Mouse (Mus musculus): ENCODE measurements at regions not wholly inside any gene's neighbourhood (a gene's known extent, or its start where the extent isn't known, plus 50 kb on each side); places are given as distances from the start of the nearest gene placed in this dataset.

GRCm38 (mm10) chr17:9870237-9870636 lies 200.7 kb upstream of the Pabpc6 start:
- WGBS: 64% methylated on average over 3 of the region's 3 CpGs
- no peak for ATAC-seq (ENCODE audit: insufficient number of reproducible peaks, insufficient read depth, low FRiP score, low read depth)

GRCm38 (mm10) chr17:9868747-9869281 lies 199.3 kb upstream of the Pabpc6 start:
- no peak for ATAC-seq (ENCODE audit: insufficient number of reproducible peaks, insufficient read depth, low FRiP score, low read depth)
- H3K4me2 ChIP-seq (ENCODE audit: low read length): no peak overlapping the region
- H3K27ac ChIP-seq (replicated peaks in 1 of 2; ENCODE audit: control insufficient read depth in 1 of 2, insufficient read depth in 1 of 2, low read depth in 2 of 2, low read length in 2 of 2): no peak overlapping the region
- no peak overlapping the region for H3K9ac ChIP-seq (ENCODE audit: low read length)
- no peak overlapping the region for H3K4me3 ChIP-seq (ENCODE audit: control insufficient read depth in 1 of 2, insufficient read depth in 1 of 2, low read depth in 1 of 2, low read length in 2 of 2)
- H3K36me3 ChIP-seq (ENCODE audit: control insufficient read depth, insufficient read depth, low read length): no peaks in the 10 kb centered on the region
- H3K4me1 ChIP-seq (ENCODE audit: control insufficient read depth in 2 of 2, insufficient read depth in 2 of 2, low read length in 2 of 2): peaks cover 13 to 22% of the 10 kb centered on the region in 2 experiments
- 77% methylated on average over 11 of the region's 11 CpGs for WGBS
- H3K9me3 ChIP-seq (ENCODE audit: control insufficient read depth, low read length): no peaks in the 10 kb centered on the region
- H3K27me3 ChIP-seq (ENCODE audit: control insufficient read depth, insufficient read depth, low read length): no peaks in the 10 kb centered on the region

More at GRCm38 (mm10) chr17:9870237-9870636, 200.7 kb upstream of the Pabpc6 start:
- H3K36me3 ChIP-seq (ENCODE audit: control insufficient read depth, insufficient read depth, low read length): no peaks in the 10 kb centered on the region
- no peaks in the 10 kb centered on the region for H3K27me3 ChIP-seq (ENCODE audit: control insufficient read depth, insufficient read depth, low read length)
- H3K9ac ChIP-seq (ENCODE audit: low read length): no peak overlapping the region
- no peak overlapping the region for H3K4me3 ChIP-seq (ENCODE audit: control insufficient read depth in 1 of 2, insufficient read depth in 1 of 2, low read depth in 1 of 2, low read length in 2 of 2)
- no peak overlapping the region for H3K27ac ChIP-seq (replicated peaks in 1 of 2; ENCODE audit: control insufficient read depth in 1 of 2, insufficient read depth in 1 of 2, low read depth in 2 of 2, low read length in 2 of 2)
- H3K9me3 ChIP-seq (ENCODE audit: control insufficient read depth, low read length): no peaks in the 10 kb centered on the region
- peaks cover 9 to 11% of the 10 kb centered on the region in 2 experiments for H3K4me1 ChIP-seq (ENCODE audit: control insufficient read depth in 2 of 2, insufficient read depth in 2 of 2, low read length in 2 of 2)
- no peak overlapping the region for H3K4me2 ChIP-seq (ENCODE audit: low read length)

GRCm38 (mm10) chr17:9864254-9864653 lies 194.7 kb upstream of the Pabpc6 start:
- no peak for ATAC-seq (ENCODE audit: insufficient number of reproducible peaks, insufficient read depth, low FRiP score, low read depth)
- no peaks in the 10 kb centered on the region for H3K27me3 ChIP-seq (ENCODE audit: control insufficient read depth, insufficient read depth, low read length)
- no peaks in the 10 kb centered on the region for H3K9me3 ChIP-seq (ENCODE audit: control insufficient read depth, low read length)
- peak overlapping the region; percentile 55 for H3K4me2 ChIP-seq (ENCODE audit: low read length)
- H3K4me3 ChIP-seq (ENCODE audit: control insufficient read depth in 1 of 2, insufficient read depth in 1 of 2, low read depth in 1 of 2, low read length in 2 of 2): no peak overlapping the region; a peak in 1 of 4 replicates
- H3K36me3 ChIP-seq (ENCODE audit: control insufficient read depth, insufficient read depth, low read length): no peaks in the 10 kb centered on the region
- no peak overlapping the region for H3K9ac ChIP-seq (ENCODE audit: low read length)
- WGBS: 21% methylated on average over 10 of the region's 10 CpGs
- H3K4me1 ChIP-seq (ENCODE audit: control insufficient read depth in 2 of 2, insufficient read depth in 2 of 2, low read length in 2 of 2): peaks cover 5 to 14% of the 10 kb centered on the region in 2 experiments; a peak in 3 of 4 replicates
- peak overlapping the region; percentile 4 to 46; a peak in 1 of 4 replicates for H3K27ac ChIP-seq (replicated peaks in 1 of 2; ENCODE audit: control insufficient read depth in 1 of 2, insufficient read depth in 1 of 2, low read depth in 2 of 2, low read length in 2 of 2)

GRCm38 (mm10) chr17:9861923-9862854 lies 192.7 kb upstream of the Pabpc6 start:
- 76% methylated on average over 15 of the region's 15 CpGs for WGBS
- Histone ChIP-seq H3K9me3 (ENCODE audit: control insufficient read depth, low read length) (no peaks in the 10 kb centered on the region), H3K27me3 (ENCODE audit: control insufficient read depth, insufficient read depth, low read length) (no peaks in the 10 kb centered on the region), H3K4me2 (ENCODE audit: low read length) (no peak overlapping the region), H3K4me3 (ENCODE audit: control insufficient read depth in 1 of 2, insufficient read depth in 1 of 2, low read depth in 1 of 2, low read length in 2 of 2) (no peak overlapping the region), H3K27ac (replicated peaks in 1 of 2; ENCODE audit: control insufficient read depth in 1 of 2, insufficient read depth in 1 of 2, low read depth in 2 of 2, low read length in 2 of 2) (no peak overlapping the region), H3K9ac (ENCODE audit: low read length) (no peak overlapping the region), H3K4me1 (ENCODE audit: control insufficient read depth in 2 of 2, insufficient read depth in 2 of 2, low read length in 2 of 2) (peaks cover 5 to 14% of the 10 kb centered on the region in 2 experiments; a peak in 3 of 4 replicates), H3K36me3 (ENCODE audit: control insufficient read depth, insufficient read depth, low read length) (no peaks in the 10 kb centered on the region)
- ATAC-seq (ENCODE audit: insufficient number of reproducible peaks, insufficient read depth, low FRiP score, low read depth): no peak

- H3K27ac ChIP-seq (replicated peaks in 1 of 2; ENCODE audit: control insufficient read depth in 1 of 2, insufficient read depth in 1 of 2, low read depth in 2 of 2, low read length in 2 of 2): no peak overlapping the region
- no peak for ATAC-seq (ENCODE audit: insufficient number of reproducible peaks, insufficient read depth, low FRiP score, low read depth)
Measured at GRCm38 (mm10) chr17:9861346-9861745, 191.8 kb upstream of the Pabpc6 start.

GRCm38 (mm10) chr17:9848559-9849357 lies 179.2 kb upstream of the Pabpc6 start:
- Histone ChIP-seq H3K36me3 (ENCODE audit: control insufficient read depth, insufficient read depth, low read length) (no peaks in the 10 kb centered on the region), H3K4me2 (ENCODE audit: low read length) (no peak overlapping the region), H3K9ac (ENCODE audit: low read length) (no peak overlapping the region), H3K4me1 (ENCODE audit: control insufficient read depth in 2 of 2, insufficient read depth in 2 of 2, low read length in 2 of 2) (peaks cover 4 to 6% of the 10 kb centered on the region in 2 experiments; a peak in 2 of 4 replicates), H3K4me3 (ENCODE audit: control insufficient read depth in 1 of 2, insufficient read depth in 1 of 2, low read depth in 1 of 2, low read length in 2 of 2) (no peak overlapping the region), H3K9me3 (ENCODE audit: control insufficient read depth, low read length) (no peaks in the 10 kb centered on the region), H3K27me3 (ENCODE audit: control insufficient read depth, insufficient read depth, low read length) (no peaks in the 10 kb centered on the region), H3K27ac (replicated peaks in 1 of 2; ENCODE audit: control insufficient read depth in 1 of 2, insufficient read depth in 1 of 2, low read depth in 2 of 2, low read length in 2 of 2) (no peak overlapping the region)
- WGBS: 72% methylated on average over 9 of the region's 9 CpGs
- no peak for ATAC-seq (ENCODE audit: insufficient number of reproducible peaks, insufficient read depth, low FRiP score, low read depth)

More at GRCm38 (mm10) chr17:9861346-9861745, 191.8 kb upstream of the Pabpc6 start:
- Histone ChIP-seq H3K27me3 (ENCODE audit: control insufficient read depth, insufficient read depth, low read length) (no peaks in the 10 kb centered on the region), H3K9ac (ENCODE audit: low read length) (no peak overlapping the region), H3K36me3 (ENCODE audit: control insufficient read depth, insufficient read depth, low read length) (no peaks in the 10 kb centered on the region), H3K4me1 (ENCODE audit: control insufficient read depth in 2 of 2, insufficient read depth in 2 of 2, low read length in 2 of 2) (peaks cover 5 to 14% of the 10 kb centered on the region in 2 experiments; a peak in 3 of 4 replicates), H3K9me3 (ENCODE audit: control insufficient read depth, low read length) (peaks cover 4% of the 10 kb centered on the region), H3K4me3 (ENCODE audit: control insufficient read depth in 1 of 2, insufficient read depth in 1 of 2, low read depth in 1 of 2, low read length in 2 of 2) (no peak overlapping the region), H3K4me2 (ENCODE audit: low read length) (no peak overlapping the region)
- WGBS: 75% methylated on average over 6 of the region's 6 CpGs

- Histone ChIP-seq H3K27me3 (ENCODE audit: control insufficient read depth, insufficient read depth, low read length) (no peaks in the 10 kb centered on the region), H3K36me3 (ENCODE audit: control insufficient read depth, insufficient read depth, low read length) (no peaks in the 10 kb centered on the region), H3K27ac (replicated peaks in 1 of 2; ENCODE audit: control insufficient read depth in 1 of 2, insufficient read depth in 1 of 2, low read depth in 2 of 2, low read length in 2 of 2) (no peak overlapping the region), H3K9ac (ENCODE audit: low read length) (no peak overlapping the region), H3K4me3 (ENCODE audit: control insufficient read depth in 1 of 2, insufficient read depth in 1 of 2, low read depth in 1 of 2, low read length in 2 of 2) (no peak overlapping the region), H3K4me1 (ENCODE audit: control insufficient read depth in 2 of 2, insufficient read depth in 2 of 2, low read length in 2 of 2) (peaks cover 4 to 6% of the 10 kb centered on the region in 2 experiments; a peak in 2 of 4 replicates), H3K4me2 (ENCODE audit: low read length) (no peak overlapping the region), H3K9me3 (ENCODE audit: control insufficient read depth, low read length) (0 out of 2 replicates have a peak, but pooled peaks cover 4% of the 10 kb centered on the region)
- ATAC-seq (ENCODE audit: insufficient number of reproducible peaks, insufficient read depth, low FRiP score, low read depth): no peak
- WGBS: 46% methylated on average over 4 of the region's 4 CpGs
Measured at GRCm38 (mm10) chr17:9845451-9846075, 176.0 kb upstream of the Pabpc6 start.

All from heart, embryonic 14.5 days (tissue).